Mouse (Mus musculus): ENCODE results near the gene Ccdc159.

DNA sequence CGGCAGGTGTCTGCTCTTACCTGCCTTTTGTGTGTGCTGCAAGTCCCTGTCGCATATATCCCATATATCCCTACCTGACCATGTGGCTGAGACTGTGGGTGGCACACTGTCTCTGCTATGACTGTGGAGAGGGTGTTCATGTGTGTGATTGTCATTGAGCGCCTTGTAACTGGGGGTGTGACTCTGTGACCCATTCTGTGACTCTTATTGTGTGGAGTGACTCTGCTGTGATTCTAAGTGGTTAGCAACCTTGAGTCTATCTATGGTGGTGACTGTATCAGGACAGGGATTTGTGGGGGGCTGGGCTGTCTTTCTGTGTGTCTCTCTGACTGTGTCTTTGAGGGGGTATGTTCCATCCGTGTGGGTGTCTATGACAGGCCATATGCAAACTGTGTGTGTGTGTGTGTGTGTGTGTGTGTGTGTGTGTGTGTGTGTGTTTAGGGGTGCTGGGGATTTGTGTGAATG, 10.5 kb downstream of the Ccdc159 start:
- TF ChIP-seq CTCF (IDR thresholded peaks at IDR 0.05) (no peak), EP300 (IDR thresholded peaks at IDR 0.05) (no peak)

All from lung, postnatal 0 days (tissue).